8 mouse cellular contexts compared by ENCODE assay signal in the genomic region with DNA sequence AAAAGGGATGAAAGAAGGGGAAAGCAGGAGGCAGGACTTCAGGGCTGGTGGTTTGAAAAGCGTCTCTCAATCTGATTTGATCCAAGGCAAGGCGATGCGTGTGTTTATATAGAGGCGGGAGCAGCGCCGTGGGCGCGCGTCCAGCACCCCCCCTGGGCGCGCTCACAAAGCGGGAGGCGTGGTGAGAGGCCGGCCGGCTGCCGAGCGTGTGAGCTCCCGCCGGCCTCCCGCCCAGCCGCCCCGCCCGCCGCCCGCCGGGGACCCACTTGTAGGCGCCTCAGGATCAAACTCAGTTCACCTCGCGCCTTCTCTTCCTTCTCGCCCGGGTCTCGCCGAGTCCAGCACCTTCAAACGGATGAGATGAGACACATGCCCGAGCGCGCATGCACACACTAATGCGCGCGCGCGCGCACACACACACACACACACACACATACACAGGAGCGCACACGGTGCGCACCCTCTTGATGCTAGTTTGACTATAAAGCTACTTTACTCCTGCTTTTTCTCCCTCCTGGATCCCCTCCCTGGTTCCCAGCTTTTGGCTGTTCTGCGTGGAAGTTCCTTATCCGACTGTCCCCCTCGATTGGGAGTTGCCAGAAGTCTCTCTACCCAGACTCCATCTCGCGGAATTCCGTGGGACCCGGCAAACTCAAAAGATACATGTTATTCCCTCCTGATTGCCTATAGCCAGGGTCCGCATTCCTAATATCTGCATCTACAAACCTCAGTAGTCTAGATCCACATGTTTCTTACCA. TPM values are rescaled to one million over a fixed set of nuclear protein-coding genes. Genes with fewer than 3 reads are reported as not detected.
DNase-seq lines count a peak whose midpoint lies in the region; ATAC-seq lines count a peak whose summit lies in the region.

No protein-coding gene starts in this region.

- H3K9me3 ChIP-seq in forebrain, embryonic 11.5 days (ENCODE audit: control insufficient read depth, low read length): no peaks in the 10 kb centered on the region
- H3K9me3 ChIP-seq in hindbrain, embryonic 15.5 days: no peaks in the 10 kb centered on the region
- no peaks in the 10 kb centered on the region for H3K9me3 ChIP-seq in liver, embryonic 11.5 days (ENCODE audit: control insufficient read depth, low read length)
- H3K9me3 ChIP-seq in neural tube, embryonic 11.5 days (ENCODE audit: control insufficient read depth, low read length): no peaks in the 10 kb centered on the region

- peaks cover 31% of the 10 kb centered on the region for H3K4me1 ChIP-seq in forebrain, embryonic 11.5 days (replicated peaks; ENCODE audit: control insufficient read depth, insufficient read depth, low read length)
- H3K4me1 ChIP-seq in hindbrain, embryonic 15.5 days (replicated peaks): peaks cover 60% of the 10 kb centered on the region
- peaks cover 6% of the 10 kb centered on the region for H3K4me1 ChIP-seq in liver, embryonic 11.5 days (replicated peaks; ENCODE audit: control insufficient read depth, insufficient read depth, low read length)
- H3K4me1 ChIP-seq in neural tube, embryonic 11.5 days (ENCODE audit: control insufficient read depth, insufficient read depth, low read length): peaks cover 23% of the 10 kb centered on the region

- H3K4me2 ChIP-seq in forebrain, embryonic 11.5 days (ENCODE audit: low read depth, low read length, severe bottlenecking): peak overlapping the region; percentile 85
- peak overlapping the region; percentile 97 for H3K4me2 ChIP-seq in hindbrain, embryonic 15.5 days
- H3K4me2 ChIP-seq in liver, embryonic 11.5 days: peak overlapping the region; percentile 77
- H3K4me2 ChIP-seq in neural tube, embryonic 11.5 days (ENCODE audit: low read depth): peak overlapping the region; percentile 92

- peak overlapping the region; percentile 40 for H3K4me3 ChIP-seq in forebrain, embryonic 11.5 days (ENCODE audit: low read depth, low read length)
- peak overlapping the region; percentile 49 for H3K4me3 ChIP-seq in hindbrain, embryonic 15.5 days
- peak overlapping the region; percentile 47 for H3K4me3 ChIP-seq in liver, embryonic 11.5 days (ENCODE audit: low read depth, low read length)
- H3K4me3 ChIP-seq in neural tube, embryonic 11.5 days (ENCODE audit: low read depth, low read length): peak overlapping the region; percentile 38

- peak; percentile 65 to 86 for DNase-seq in adrenal gland, adult (ENCODE audit: inconsistent age in 2 of 2, low spot score in 1 of 2)
- DNase-seq in adrenal gland, adult 8-10 months: no peak
- DNase-seq in MN1 (ENCODE audit: low spot score): peak; percentile 60
- peak; percentile 80 for DNase-seq in forebrain, embryonic 11.5 days (ENCODE audit: low spot score)
- DNase-seq in liver, embryonic 11.5 days (ENCODE audit: low spot score): no peak
- peak; percentile 77 for DNase-seq in neural tube, embryonic 11.5 days (ENCODE audit: low spot score)
- DNase-seq in frontal cortex, adult 2 months (ENCODE audit: extremely low spot score in 1 of 2, low spot score in 1 of 2): no peak

- H3K36me3 ChIP-seq in forebrain, embryonic 11.5 days (ENCODE audit: control insufficient read depth, insufficient read depth, low read length): no peaks in the 10 kb centered on the region
- no peaks in the 10 kb centered on the region for H3K36me3 ChIP-seq in hindbrain, embryonic 15.5 days
- no peaks in the 10 kb centered on the region for H3K36me3 ChIP-seq in liver, embryonic 11.5 days (ENCODE audit: control insufficient read depth, insufficient read depth, low read length)
- no peaks in the 10 kb centered on the region for H3K36me3 ChIP-seq in neural tube, embryonic 11.5 days (ENCODE audit: control insufficient read depth, insufficient read depth, low read length)

- WGBS in forebrain, embryonic 11.5 days: under 1% methylated on average over 53 of the region's 54 CpGs
- under 1% methylated on average over 41 of the region's 54 CpGs for WGBS in hindbrain, embryonic 15.5 days
- WGBS in liver, embryonic 11.5 days: 2% methylated on average over 53 of the region's 54 CpGs
- WGBS in neural tube, embryonic 11.5 days: under 1% methylated on average over 54 of the region's 54 CpGs

- peaks cover 63% of the 10 kb centered on the region for H3K27me3 ChIP-seq in forebrain, embryonic 11.5 days (ENCODE audit: control insufficient read depth, insufficient read depth, low read length)
- peaks cover 41% of the 10 kb centered on the region for H3K27me3 ChIP-seq in hindbrain, embryonic 15.5 days
- peaks cover 71% of the 10 kb centered on the region for H3K27me3 ChIP-seq in liver, embryonic 11.5 days (replicated peaks; ENCODE audit: control insufficient read depth, insufficient read depth, low read length)
- H3K27me3 ChIP-seq in neural tube, embryonic 11.5 days (ENCODE audit: control insufficient read depth, insufficient read depth, low read length): peaks cover 56% of the 10 kb centered on the region

- H3K9ac ChIP-seq in forebrain, embryonic 11.5 days (ENCODE audit: low read length): 0 out of 2 replicates have a peak overlapping the region, but pooled peaks have one; percentile 24
- peak overlapping the region; percentile 29; the same call in 1 of the 2 replicates for H3K9ac ChIP-seq in hindbrain, embryonic 15.5 days
- H3K9ac ChIP-seq in liver, embryonic 11.5 days (ENCODE audit: low read depth, low read length): no peak overlapping the region
- no peak overlapping the region for H3K9ac ChIP-seq in neural tube, embryonic 11.5 days (ENCODE audit: low read length)

- no peak; the same call in 1 of the 2 replicates for ATAC-seq in forebrain, embryonic 11.5 days (replicated peaks; ENCODE audit: low FRiP score)
- no peak for ATAC-seq in hindbrain, embryonic 15.5 days (ENCODE audit: low FRiP score, low read depth)
- ATAC-seq in liver, embryonic 11.5 days (replicated peaks; ENCODE audit: low FRiP score): no peak
- no peak for ATAC-seq in neural tube, embryonic 11.5 days (ENCODE audit: insufficient read depth, low FRiP score, low TSS enrichment)

- no peak overlapping the region for H3K27ac ChIP-seq in forebrain, embryonic 11.5 days (ENCODE audit: low read depth, low read length)
- H3K27ac ChIP-seq in hindbrain, embryonic 15.5 days (replicated peaks): peak overlapping the region; percentile 62; the same call in 1 of the 2 replicates
- no peak overlapping the region for H3K27ac ChIP-seq in liver, embryonic 11.5 days (ENCODE audit: low read depth, low read length)
- H3K27ac ChIP-seq in neural tube, embryonic 11.5 days (ENCODE audit: low read depth, low read length): no peak overlapping the region

RNA-seq across cellular contexts. Expression of gene Cyp26b1, which starts 4.6 kb away (rescaled TPM):
- total RNA-seq in adrenal gland, adult 8-10 months (2022): 10 to 100 TPM in 2 of 4 experiments, 1 to 10 TPM in 2; 6.6 to 57.7 (median 15.7) TPM
- polyA plus RNA-seq in forebrain, embryonic 11.5 days (2014; fragmentation: Nextera tagmentation; extraction: Ambion mirVana): 0.84 and 1.2 TPM in 2 replicates
- polyA plus RNA-seq in hindbrain, embryonic 15.5 days (2015; fragmentation: Nextera tagmentation; extraction: Ambion mirVana): 43.8 and 52.7 TPM in 2 replicates
- polyA plus RNA-seq in liver, embryonic 11.5 days (2014; fragmentation: Nextera tagmentation; extraction: Ambion mirVana): 0.75 and 1.0 TPM in 2 replicates
- 1.9 and 2.6 TPM in 2 replicates for polyA plus RNA-seq in neural tube, embryonic 11.5 days (2014; fragmentation: Nextera tagmentation; extraction: Ambion mirVana)
- 3.3 and 3.5 TPM in 2 replicates for polyA plus RNA-seq in frontal cortex, adult 2 months (2012; rRNA removed)

Comparison
In these comparisons a context has a peak if more than half of its experiments do, and no peak if none do; other contexts are left out.
1. DNase-seq: peak in adrenal gland, adult (2 of 2), MN1 (single experiment), forebrain, embryonic 11.5 days (single experiment) and neural tube, embryonic 11.5 days (single experiment); none in adrenal gland, adult 8-10 months (single experiment), liver, embryonic 11.5 days (single experiment) and frontal cortex, adult 2 months (0 of 2).
2. H3K9ac ChIP-seq: peak in forebrain, embryonic 11.5 days (single experiment) and hindbrain, embryonic 15.5 days (single experiment); none in liver, embryonic 11.5 days (single experiment) and neural tube, embryonic 11.5 days (single experiment).
3. Peak in every context shown above with its lines, with median percentiles within 50 percentile points of each other: H3K4me2 ChIP-seq and H3K4me3 ChIP-seq.